Mouse (Mus musculus) c-Kit-positive CD71-positive TER-119-positive erythroid progenitor cells, embryonic 14.5 days (primary cell): ENCODE measurements around the gene Gm29289.
"Not testable (repeated sequence)": the region's sequence is repeated elsewhere in the genome, so short reads cannot be mapped to it uniquely, and the experiment has no call there.

ENCODE experiments used
- DNase-seq: peaks from one replicate; pipeline ENCODE4 v3.0.0-alpha.2; 2013; ENCODE audit warnings: low spot score

Gene Gm29289

DNA sequence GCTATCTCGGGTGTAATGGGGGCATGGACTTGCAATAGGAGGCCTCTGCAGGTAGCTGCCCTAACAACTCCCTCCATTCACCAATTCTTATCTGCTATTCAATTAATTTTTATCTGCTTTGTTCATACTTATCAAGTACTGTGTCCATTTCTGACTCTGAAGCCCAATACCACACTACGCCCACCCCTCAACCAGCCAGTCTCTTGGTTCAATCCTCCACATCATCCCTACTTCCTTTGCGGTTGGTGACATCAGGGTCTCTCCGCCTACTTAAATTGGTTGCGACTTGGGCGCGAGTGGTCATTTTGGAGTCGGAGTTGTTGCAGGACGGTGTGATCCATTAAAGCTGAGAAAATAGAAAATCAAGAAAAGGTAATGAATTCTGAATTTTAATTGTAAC is at the start of gene Gm29289:
Gm29289 (plus strand) TSS at position 301 of the 400 bp plus-strand sequence.
- DNase-seq, result not testable (repeated sequence)

- not testable (repeated sequence) for DNase-seq
Observed at GRCm38 (mm10) chrY:2900689-2901088, 31.7 kb upstream of the Gm29289 start, which contains the start of gene Gm10352. Gene Gm10352 (plus strand): TSS chrY:2900989.
